Mouse (Mus musculus): ENCODE results near the gene Ssty1.
"Not testable (repeated sequence)": the region's sequence is repeated elsewhere in the genome, so short reads cannot be mapped to it uniquely, and the experiment has no call there.

Gene Ssty1

GRCm38 (mm10) chrY:18088816-18089215 lies at the start of gene Ssty1:
TSS of gene Ssty1 (plus strand) at chrY:18089116.
- not testable (repeated sequence) for DNase-seq (ENCODE audit: low spot score in 2 of 2)

- DNase-seq (ENCODE audit: low spot score in 2 of 2) = not testable (repeated sequence)
Observed at GRCm38 (mm10) chrY:18061712-18062111, 27.2 kb upstream of the Ssty1 start, which contains the start of gene Gm21764. TSS of gene Gm21764 (minus strand) at chrY:18061812.

All from cerebellum, postnatal 4 days (tissue).